Mouse (Mus musculus) gastrocnemius, postnatal 14 days (tissue): ENCODE measurements at regions not wholly inside any gene's neighbourhood (a gene's known extent, or its start where the extent isn't known, plus 50 kb on each side); places are given as distances from the start of the nearest gene placed in this dataset.

Source experiments
- DNase-seq: peaks from one replicate; pipeline ENCODE4 v3.0.0; 2021; ENCODE audit warnings: mixed read lengths
- intact Hi-C: fragments of 180-260 bp; cut with DNase I; formaldehyde crosslinking; loops from one replicate; pipeline ENCODE4 v1.15.1; 2025; ENCODE audit warnings: low total_unique reads

DNA sequence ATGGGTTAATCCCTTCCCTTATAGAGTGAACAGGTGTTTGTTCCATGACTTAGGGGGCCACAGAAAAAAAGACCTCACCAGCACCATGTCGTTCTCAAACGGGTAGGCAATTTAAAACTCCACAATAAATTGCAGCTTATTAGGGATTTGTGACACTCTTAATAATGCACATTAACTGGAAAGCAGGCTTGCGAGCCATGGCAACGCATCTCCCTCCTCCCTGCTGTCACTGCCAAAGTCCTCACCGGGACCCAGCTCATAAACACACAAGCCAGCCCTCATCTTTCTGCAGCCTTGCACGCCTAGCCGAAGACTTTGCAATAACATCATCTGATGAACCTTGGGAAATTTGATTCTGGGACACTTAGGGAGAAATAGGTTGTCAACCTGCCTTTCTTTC lies 152.3 kb upstream of the Dio3 start:
- intact Hi-C loops, result no loop called here
- DNase-seq, result no peak

DNA sequence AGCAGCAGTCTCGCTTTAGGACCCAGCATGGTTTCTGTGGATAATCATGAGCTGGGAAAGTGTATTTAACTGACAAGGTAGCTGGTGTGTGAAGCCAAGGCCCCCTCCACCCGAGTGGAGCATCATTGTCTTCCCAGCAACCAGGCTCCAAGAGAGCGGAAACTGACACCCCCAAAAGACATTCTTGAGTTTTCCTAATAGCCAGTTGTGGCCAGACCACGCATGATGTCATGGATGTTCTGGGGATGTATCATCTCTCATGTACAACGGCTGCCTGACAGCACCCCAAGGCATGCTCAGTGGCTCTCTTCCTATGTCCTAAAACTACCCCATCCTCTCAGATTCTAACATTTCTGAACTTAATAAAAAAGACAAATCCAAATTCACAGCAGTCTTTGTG lies 133.5 kb upstream of the Dio3 start:
- intact Hi-C loops, result no loop called here
- DNase-seq, result no peak

DNA sequence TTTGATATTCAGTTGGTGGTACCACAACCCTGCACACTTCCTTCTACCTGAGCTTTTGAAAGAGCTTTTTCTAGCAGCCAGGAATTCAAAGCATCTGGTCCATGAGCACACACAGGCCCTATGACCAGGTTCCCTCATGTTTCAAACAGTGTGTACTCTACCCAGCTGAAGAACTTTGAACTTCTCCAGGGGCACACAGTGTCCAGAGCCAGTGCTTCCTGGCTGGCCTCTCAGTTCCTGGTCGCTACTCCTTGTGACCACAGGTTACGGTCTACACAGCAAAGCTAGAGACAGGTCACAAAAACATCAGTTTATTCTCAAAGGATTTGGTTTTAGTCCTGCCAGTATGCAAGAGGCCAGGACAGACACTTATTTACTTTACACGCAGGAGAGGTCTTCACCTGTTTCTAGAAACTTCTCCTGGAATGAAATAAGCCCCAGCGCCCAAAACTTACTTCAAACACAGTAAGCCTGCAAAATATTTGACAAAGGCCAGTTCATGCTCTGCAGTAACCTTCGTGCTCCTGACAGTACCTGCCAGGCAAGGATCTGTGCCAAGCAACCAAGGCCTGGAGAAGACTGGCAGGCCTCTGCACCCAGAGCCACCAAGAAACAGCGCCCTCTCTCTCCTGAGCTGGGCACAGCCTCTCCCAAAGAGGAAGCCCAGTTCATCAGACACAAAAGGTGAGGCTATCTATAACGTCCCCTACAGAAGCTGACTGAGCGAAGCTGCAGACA lies 124.5 kb upstream of the Dio3 start:
- intact Hi-C loops, result no loop called here
- DNase-seq, result no peak

DNA sequence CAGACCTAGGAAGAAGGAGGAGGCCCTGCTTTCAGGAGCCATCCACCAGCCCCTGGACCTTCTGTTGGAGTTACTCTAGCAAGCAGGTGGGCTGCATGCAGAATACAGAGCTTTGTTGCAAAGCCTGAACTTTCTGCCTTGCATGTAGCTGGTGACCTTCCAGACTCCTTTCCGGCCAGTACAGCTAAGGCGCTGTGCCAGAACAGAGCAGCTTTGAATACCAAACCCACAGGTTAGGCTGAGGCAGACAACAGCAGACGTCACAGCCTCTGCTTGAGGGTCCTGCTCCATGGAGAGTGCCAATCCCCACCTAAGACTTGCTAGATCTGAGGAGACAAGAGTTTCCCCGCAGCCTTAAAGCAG lies 123.9 kb upstream of the Dio3 start:
- no peak for DNase-seq

DNA sequence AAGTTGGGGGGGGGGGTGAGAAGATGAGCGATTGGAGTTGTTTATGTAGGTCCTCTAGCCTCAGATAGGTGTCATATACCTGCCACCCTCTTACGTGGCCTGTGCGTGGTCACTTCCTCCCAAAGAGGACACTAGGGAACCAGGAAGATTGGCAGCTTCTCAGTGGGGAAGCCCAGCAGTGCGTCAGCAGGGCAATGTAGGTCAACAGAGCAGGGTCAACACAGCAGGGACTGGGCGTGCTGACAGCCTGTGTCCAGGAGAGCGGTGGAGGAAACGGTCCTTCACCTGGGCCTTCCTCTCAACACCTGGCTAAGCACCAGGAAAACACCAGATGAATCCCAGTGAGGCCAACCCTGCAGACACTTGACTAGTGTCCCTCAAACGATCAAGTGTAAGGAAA lies 122.4 kb upstream of the Dio3 start:
- intact Hi-C loops, result no loop called here
- no peak for DNase-seq

More for the DNA sequence above, 123.9 kb upstream of the Dio3 start:
- intact Hi-C loops, result no loop called here

DNA sequence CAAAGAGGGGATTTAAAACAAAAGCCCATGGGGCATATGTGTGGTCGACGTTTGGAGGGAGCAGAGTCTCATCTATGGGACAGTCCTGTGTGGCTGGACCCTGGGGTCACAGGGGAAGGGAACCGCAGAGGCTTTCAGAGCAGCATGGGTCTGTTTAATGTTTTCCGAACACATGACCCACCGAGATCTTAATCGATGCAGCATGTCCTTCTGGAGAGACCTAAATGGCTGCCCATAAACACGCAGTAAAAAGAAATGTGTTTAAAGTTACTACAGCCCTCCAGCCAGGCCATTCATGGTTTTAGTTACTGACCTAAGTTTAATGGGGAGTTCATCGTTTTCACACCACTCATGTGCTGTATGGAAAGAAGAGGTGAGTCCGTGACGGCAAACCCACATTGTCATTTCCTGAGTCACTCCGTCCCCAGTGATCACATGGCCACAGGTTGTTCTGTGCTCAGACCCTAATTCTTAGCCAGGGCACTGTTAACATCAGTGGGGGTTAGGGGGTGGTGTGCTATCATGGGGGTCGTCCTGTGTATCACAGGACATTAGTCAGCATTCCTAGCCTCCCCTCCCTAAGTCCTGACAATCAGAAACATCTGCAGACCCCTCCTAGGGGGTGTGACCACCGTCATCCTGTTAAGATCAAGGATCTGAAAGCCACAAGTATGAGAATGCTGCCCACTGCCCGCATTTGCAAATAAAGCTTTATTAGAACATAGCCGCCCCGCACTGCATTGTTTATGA lies 120.7 kb upstream of the Dio3 start:
- DNase-seq, result no peak
- intact Hi-C loops, result no loop called here

DNA sequence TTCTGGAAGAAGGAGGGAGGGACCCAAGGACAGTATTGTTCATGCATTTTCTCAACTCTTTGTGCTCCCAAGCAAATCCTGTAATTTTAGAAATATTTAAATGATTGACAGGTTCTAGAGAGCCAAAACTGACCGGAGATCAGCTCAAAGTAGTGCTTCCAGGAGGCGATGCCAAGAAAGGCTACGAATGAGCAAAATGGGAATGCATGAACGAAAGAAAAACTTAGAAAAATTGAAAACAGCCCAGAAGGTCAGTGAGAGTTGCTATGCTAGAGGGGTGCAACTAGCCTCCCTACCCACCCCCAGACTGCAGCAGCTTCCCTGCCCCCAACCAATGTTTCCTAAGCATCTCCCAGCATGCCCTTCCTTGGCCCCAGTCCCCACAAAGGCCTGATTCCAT lies 117.6 kb upstream of the Dio3 start:
- intact Hi-C loops, result no loop called here
- DNase-seq, result no peak

DNA sequence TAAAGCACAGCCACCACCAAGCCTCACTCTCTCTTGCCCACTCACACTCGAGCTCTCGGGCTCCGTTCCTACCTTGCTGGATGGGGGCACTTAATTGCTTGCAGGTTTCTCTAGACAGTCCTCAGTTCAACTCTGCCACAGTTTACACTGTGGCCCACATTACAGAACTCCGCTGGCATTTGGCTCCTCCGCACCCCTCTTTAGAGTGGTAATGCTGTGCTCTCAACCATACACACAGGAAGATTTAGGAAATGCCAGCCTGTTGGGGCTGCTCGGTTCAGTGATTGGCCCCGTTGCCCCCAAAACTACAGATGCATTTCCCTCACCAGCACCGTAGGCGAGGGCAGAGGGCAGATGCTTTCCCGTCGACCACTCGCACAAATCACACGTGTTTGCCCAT lies 113.4 kb upstream of the Dio3 start:
- intact Hi-C loops, result no loop called here
- no peak for DNase-seq

DNA sequence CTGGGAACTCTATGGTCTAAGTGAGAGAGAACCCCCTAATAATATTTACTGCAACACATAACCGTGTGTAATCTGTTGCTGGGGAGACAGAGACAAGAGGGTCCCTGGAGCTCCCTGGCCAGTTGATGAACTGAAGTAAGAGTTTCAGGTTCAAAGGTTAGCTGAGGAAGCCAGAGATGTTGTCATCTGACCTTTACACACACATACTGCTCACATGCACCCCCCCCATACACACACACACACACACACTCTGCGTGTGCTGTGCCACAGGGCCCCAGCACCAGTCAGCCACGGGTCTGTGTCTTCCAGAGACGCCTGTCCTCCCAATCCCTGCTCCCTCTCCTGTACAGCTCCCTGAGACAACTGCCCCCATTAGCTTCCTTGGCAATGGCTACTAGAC lies 110.5 kb upstream of the Dio3 start:
- DNase-seq, result no peak
- intact Hi-C loops, result no loop called here

DNA sequence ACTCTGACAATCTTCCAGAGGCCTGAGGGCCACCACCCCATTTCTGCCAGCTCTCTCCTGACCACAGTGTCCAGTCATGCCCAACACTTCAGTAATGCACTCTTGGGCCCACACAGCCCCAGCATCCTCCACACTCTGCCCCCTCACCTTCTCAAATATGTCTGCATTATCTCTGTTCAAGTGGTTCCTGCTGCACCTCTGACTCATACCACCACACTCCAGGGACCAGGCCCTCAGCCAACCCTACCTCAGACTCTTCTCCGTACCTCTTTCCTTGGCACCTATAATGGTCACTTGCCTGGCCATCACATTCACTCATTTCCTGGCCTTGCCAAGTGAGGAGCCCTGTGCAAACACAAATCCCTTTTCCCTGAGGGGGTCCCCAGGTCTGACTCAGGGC lies 109.6 kb upstream of the Dio3 start:
- no peak for DNase-seq
- intact Hi-C loops, result no loop called here

DNA sequence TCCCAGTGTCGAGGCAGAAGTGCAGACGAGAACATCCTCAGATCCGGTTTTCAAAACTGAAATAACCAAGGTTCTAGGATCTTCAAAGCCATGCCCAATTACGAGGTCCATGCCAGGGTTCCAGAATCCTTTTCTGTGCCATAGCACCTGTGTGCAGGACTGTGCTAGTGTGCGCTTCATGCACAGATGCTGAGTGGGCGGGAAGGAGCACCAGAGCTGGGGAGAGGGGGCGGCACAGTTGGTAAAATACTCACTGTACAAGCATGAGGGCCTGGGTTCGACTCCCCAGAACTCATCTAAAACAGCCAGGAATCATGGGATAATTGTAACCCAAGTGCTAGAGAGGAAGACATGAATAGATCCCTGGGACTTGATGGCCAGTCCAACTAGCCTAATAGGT lies 108.4 kb upstream of the Dio3 start:
- DNase-seq, result no peak
- intact Hi-C loops, result no loop called here

DNA sequence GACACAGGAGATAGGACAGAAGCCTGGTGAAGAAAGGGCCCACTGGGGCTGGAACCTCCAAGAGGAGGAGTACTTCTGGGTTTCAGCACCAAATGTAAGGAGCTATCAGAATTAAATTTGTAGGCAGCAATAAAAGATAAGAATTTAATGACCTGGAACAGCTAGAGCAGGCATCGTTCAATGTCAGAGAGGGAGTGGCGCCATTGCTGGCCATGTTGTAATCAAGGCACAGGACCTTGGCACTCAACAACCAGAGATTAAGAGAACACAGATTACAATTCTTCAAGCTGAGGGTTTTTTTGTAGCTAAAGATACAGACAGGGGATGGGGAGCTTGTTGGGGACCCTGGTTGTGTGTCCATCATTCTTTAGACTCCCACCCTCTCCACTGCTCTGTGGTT lies 101.0 kb upstream of the Dio3 start:
- DNase-seq, result no peak
- intact Hi-C loops, result no loop called here

DNA sequence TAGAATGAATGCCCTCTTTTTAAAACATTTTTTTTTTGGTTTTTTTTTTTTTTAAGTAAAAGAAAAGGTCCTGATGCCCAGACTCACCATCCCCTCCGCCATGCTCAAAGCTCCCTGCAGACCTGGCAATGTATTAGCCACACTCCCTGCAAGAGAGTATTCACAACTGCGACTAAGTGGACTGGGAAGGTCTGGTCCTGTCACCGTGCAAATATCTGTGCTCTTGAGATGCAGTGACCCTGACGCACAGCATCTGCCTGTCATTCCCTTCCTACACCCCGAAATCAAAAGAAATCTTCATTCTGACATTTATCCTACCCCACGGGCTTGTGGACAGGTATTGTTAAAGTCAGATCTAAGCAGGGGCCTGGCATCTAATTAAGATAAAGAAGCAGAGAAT lies 95.4 kb upstream of the Dio3 start:
- no peak for DNase-seq
- intact Hi-C loops, result no loop called here

DNA sequence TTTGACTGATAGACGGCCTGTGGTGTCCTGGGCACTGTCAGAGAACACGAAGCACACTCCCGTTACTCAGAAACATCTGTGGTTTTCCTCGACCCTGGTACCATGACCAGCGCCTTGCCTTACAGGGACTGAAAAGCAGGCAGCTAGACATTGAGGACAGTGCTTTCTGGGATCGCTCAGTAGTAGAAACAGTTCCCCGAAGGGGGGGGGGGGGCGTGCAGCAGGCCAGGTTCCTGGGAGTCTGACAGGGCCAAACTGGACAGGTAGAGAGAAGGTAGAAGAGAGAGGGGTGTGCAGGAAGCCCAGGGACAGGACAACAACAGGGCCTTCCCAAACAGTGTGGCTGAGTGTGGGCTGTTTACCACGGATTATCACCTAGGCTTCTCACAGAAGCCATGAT lies 93.5 kb upstream of the Dio3 start:
- DNase-seq, result no peak
- intact Hi-C loops, result no loop called here

DNA sequence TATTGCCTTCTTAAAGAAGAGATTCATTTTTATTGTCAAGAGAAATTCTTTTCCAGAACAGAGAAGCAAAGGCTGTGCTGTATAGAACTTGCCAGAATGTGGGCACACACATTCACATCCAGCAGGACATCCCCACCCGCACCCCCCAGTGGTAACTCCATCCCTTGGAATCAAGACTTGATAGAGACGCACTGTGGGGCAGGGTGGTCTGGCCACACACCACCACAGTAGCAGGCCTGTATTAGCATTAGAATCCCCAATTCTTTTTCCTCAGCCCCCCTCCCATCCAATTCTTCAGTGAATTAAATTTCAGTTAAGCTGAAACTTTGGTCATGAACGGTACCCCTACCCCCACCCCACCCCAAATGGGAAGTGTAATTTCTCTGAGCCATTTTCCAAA lies 92.5 kb upstream of the Dio3 start:
- DNase-seq, result no peak
- intact Hi-C loops, result no loop called here

DNA sequence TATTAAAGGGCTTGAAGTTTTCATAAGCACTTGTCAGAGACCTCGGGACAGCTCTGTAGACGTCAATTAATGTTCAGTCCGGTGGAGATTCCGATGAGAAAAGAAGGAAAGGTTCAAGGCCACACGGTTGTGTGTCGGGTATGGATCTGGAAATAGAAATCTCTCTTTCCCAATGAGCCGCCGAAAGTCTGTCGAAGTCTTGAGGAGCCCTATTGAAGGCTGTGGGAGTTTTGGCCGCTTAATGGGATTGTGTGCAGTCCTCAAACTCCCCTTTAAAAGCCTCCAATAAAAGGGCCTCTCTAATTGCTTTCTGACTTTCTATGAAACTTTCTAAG lies 92.0 kb upstream of the Dio3 start:
- DNase-seq, result no peak
- intact Hi-C loops, result no loop called here

DNA sequence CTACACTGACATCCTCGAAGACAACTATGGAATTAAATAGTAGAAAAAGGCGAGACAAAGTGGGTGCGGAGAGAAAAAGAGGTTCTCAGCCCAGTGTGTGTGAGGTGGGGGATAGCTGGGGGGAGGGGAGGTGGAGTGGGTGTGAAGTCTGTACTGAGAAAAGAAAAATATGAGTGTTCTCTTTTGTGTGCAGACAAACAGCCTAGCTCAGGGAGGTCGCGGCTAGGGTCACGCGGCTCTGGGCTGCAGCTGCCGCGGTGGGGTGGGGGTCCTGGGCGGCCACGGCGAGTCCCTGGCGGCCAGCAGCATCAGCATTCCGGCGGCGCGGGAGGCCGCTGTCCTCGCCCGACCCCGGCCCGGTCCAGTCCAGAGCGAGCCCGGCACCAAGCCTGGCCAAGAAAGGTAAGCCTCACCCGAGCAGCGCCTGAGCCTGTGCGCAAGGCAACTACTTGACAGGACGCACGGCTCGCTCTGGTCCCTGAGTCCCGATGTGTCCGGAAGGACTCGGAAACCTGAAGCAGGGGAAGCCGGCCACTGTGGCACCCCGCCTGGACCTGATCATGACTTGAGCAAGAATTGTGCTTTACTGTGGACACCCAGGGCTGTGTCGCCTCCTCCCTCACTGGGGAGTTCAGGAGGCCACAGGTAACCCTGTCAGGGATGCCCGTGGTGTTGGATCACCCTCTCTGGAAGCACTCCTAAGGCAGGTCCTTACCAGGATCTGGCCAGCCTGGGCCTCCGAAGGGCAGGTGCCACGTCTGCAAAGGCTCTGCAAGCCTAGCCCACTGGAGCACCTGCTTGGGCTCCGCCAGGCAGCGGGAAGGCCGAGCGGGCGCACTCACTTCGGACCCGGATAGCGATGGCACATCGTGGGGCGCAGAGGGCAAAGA lies 91.4 kb upstream of the Dio3 start:
- intact Hi-C loops, result no loop called here

DNA sequence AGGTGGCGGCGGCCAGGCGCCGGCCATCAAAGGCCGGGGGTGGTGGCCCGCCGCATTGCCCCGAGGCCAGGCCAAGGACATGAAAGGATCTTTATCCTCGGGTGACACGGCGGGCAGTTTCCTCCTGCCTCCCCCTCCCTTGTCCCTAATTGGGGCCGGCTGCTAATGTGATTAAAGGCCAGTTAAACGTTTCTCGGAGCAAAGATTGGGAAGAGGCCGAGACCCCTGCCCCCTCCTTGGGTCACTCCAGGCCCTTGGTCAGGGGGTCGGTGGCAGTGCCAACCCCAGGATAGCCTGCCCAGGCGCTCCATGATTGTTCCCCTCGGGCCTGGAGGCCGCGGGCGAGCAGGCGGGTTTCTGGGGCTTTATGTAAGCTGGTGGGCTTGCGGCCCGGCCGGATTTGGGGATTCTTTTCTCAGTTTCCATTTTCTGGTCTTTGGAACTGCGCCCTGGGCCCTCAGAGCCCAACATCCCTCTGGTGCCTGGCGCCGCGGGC lies 90.7 kb upstream of the Dio3 start:
- intact Hi-C loops, result no loop called here

More for the DNA sequence above, 91.4 kb upstream of the Dio3 start:
- DNase-seq, result no peak

DNA sequence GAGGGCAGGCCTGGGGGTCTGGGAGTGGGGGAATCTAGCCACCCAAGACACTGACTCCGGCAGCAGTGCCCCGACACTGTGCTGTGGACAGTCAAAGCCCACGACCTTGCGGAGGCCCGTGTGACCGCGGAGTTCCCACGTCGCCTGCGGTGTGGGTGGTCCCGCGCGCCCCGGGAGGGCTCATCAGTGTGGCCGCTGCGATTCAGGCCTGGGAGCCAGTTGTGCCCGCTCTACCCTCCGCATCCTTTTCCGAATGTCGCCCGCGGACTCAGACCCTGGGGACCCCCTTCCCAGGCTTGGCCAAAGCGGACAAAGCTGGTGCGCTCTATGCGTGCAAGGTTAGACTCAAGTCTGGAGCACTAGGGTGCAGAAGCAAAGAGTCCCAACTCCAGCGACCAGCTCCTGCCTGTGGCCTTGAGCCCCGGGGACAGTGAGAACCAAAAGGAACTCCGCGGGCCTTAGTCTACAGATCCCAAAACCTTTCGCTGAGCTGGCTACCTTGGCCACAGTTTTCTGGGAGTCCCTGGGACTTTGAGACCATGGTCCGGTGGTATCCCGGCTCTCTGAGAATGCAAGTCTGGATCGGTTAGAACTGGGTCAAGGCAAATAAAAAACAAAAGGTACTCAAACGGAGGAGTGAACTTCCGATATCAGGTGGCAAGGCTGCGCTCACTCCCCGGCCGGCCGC lies 90.1 kb upstream of the Dio3 start:
- intact Hi-C loops, result no loop called here
- no peak for DNase-seq

More for the DNA sequence above, 90.7 kb upstream of the Dio3 start:
- DNase-seq, result no peak

DNA sequence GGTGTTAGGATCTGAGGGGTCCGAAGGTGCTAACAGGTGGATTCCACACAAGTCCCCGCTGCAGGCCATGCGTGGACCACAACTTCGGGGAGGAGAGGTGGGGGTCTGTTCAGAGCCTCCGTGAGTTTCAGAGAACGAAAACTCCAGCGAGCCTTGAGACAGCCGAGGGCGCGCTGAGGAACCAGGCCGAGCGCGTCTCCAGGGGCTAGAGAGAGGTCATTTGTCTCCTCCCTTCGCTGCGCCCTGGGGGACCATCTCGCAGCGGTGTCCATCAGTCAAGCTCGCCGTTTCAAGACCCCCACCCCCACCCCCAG lies 89.6 kb upstream of the Dio3 start:
- intact Hi-C loops, result no loop called here
- no peak for DNase-seq
